Mouse (Mus musculus) neural tube, embryonic 13.5 days (tissue): ENCODE data around the gene Gpr150. TPM values are rescaled to one million over a fixed set of nuclear protein-coding genes. Genes with fewer than 3 reads are reported as not detected.

ENCODE experiments used
- polyA plus RNA-seq: library from polyadenylated mRNA; unstranded; fragments of >200 nt; fragmentation: Nextera tagmentation; extraction: Ambion mirVana; gene quantifications from 2 replicates; pipeline ENCODE4 v1.2.1, GENCODE M21; 2015

Gene Gpr150
- polyA plus RNA-seq, 1 experiment from 2014 or later: 3.2 TPM

Other genes starting within 250 kb of the Gpr150 start
- gene Glrx, start 217.1 kb downstream of the Gpr150 start, polyA plus RNA-seq: 49.3 and 55.2 TPM in 2 replicates
- gene Rhobtb3, start 113.1 kb downstream of the Gpr150 start, polyA plus RNA-seq: 27.2 and 29.1 TPM in 2 replicates
- 1.7 and 2.1 TPM in 2 replicates for gene Spata9, start 89.8 kb downstream of the Gpr150 start, polyA plus RNA-seq
- gene Rfesd, start 38.3 kb downstream of the Gpr150 start, polyA plus RNA-seq: 17.9 and 18.8 TPM in 2 replicates
- gene Arsk, start 41.7 kb upstream of the Gpr150 start, polyA plus RNA-seq: 4.0 and 4.3 TPM in 2 replicates
- gene Ttc37, start 41.7 kb upstream of the Gpr150 start, polyA plus RNA-seq: 9.6 and 10.3 TPM in 2 replicates
- gene Fam81b, start 248.1 kb upstream of the Gpr150 start, polyA plus RNA-seq: 0.45 TPM in 1 of 2 replicates, not detected in the other